Mouse (Mus musculus): ENCODE measurements at regions not wholly inside any gene's neighbourhood (a gene's known extent, or its start where the extent isn't known, plus 50 kb on each side); places are given as distances from the start of the nearest gene placed in this dataset.

- no peak for DNase-seq
Measured at GRCm38 (mm10) chr6:36645415-36645814, 164.6 kb downstream of the Ptn start.

- DNase-seq, result peak; percentile 86
Measured at GRCm38 (mm10) chr6:36644880-36645279, 165.1 kb downstream of the Ptn start.

- DNase-seq, result no peak
Measured at GRCm38 (mm10) chr6:36637031-36637430, 173.0 kb downstream of the Ptn start.

- no peak for DNase-seq
Measured at GRCm38 (mm10) chr6:36627648-36628047, 182.4 kb downstream of the Ptn start.

- DNase-seq, result no peak
Measured at GRCm38 (mm10) chr6:36608281-36608970, 201.6 kb downstream of the Ptn start.

- no peak for DNase-seq
Measured at GRCm38 (mm10) chr6:36605578-36606205, 204.3 kb downstream of the Ptn start.

- DNase-seq, result no peak
Measured at GRCm38 (mm10) chr6:36604802-36605201, 205.2 kb downstream of the Ptn start.

GRCm38 (mm10) chr6:36596574-36596973 is 208.7 kb downstream of the Chrm2 start:
- no peak for DNase-seq

GRCm38 (mm10) chr6:36590881-36591630 is 203.2 kb downstream of the Chrm2 start:
- no peak for DNase-seq

GRCm38 (mm10) chr6:36581043-36581442 is 193.2 kb downstream of the Chrm2 start:
- no peak for DNase-seq
